Mouse (Mus musculus) stomach, postnatal 0 days (tissue): ENCODE data around the gene Tfeb. TPM values are rescaled to one million over a fixed set of nuclear protein-coding genes. Genes with fewer than 3 reads are reported as not detected.
A peak's percentile ranks its signal among the peaks of the same experiment; 100 is the strongest.

Experiments
- ATAC-seq: fragments of 200-750 bp; cut with Nextera tagmentation; 2 replicates; pipeline ENCODE4 v1.8.0; 2017; ENCODE audit not compliant: low FRiP score, low TSS enrichment
- DNase-seq: peaks from one replicate; pipeline ENCODE4 v3.0.0-alpha.2; 2016; ENCODE audit warnings: low spot score
- H3K27ac ChIP-seq: fragments of 300-500 bp; sonication (generic); replicated peaks from 2 replicates; pipeline ENCODE4 v1.5.1; 2014; ENCODE audit warnings: mild to moderate bottlenecking, control low read depth
- H3K27me3 ChIP-seq: fragments of 300-500 bp; sonication (generic); 2 replicates; pipeline ENCODE4 v1.6.1; 2014; ENCODE audit warnings: low read length; ENCODE audit not compliant: control insufficient read depth, insufficient read depth
- H3K36me3 ChIP-seq: fragments of 300-500 bp; sonication (generic); 2 replicates; pipeline ENCODE4 v1.6.1; 2014; ENCODE audit warnings: low read length, mixed read lengths; ENCODE audit not compliant: control insufficient read depth, insufficient read depth
- H3K4me1 ChIP-seq: fragments of 300-500 bp; sonication (generic); replicated peaks from 2 replicates; pipeline ENCODE4 v1.6.1; 2014; ENCODE audit warnings: antibody characterized with exemption; ENCODE audit not compliant: control insufficient read depth, insufficient read depth
- H3K4me2 ChIP-seq: fragments of 300-500 bp; sonication (generic); replicated peaks from 2 replicates; pipeline ENCODE4 v1.6.1; 2014; ENCODE audit warnings: low read depth, mild to moderate bottlenecking, control low read depth, moderate library complexity
- H3K4me3 ChIP-seq: fragments of 300-500 bp; sonication (generic); 2 replicates; pipeline ENCODE4 v1.5.1; 2014; ENCODE audit warnings: low read depth, low read length, control low read depth
- H3K9ac ChIP-seq: fragments of 300-500 bp; sonication (generic); 2 replicates; pipeline ENCODE4 v1.6.1; 2014; ENCODE audit warnings: mild to moderate bottlenecking, low read length, control low read depth, mixed read lengths
- H3K9me3 ChIP-seq: fragments of 300-500 bp; sonication (generic); 2 replicates; pipeline ENCODE4 v1.6.1; 2016; ENCODE audit warnings: low read length; ENCODE audit not compliant: control insufficient read depth
- CTCF ChIP-seq: IDR thresholded peaks from 2 replicates; pipeline ENCODE4 v1.5.1; 2016; ENCODE audit warnings: antibody characterized with exemption, low read depth, mild to moderate bottlenecking, moderate library complexity
- EP300 ChIP-seq: optimal IDR thresholded peaks from 2 replicates; pipeline ENCODE3; 2016; ENCODE audit warnings: antibody characterized with exemption
- WGBS: fragments of 180-500 bp; shearing (Covaris S2); extraction: QIAGEN DNeasy Blood & Tissue Kit; methylation state at CpG from one replicate; pipeline ENCODE4 v1.1.7; 2014; 5-methylcytosine and 5-hydroxymethylcytosine counted together
- polyA plus RNA-seq: library from polyadenylated mRNA; unstranded; fragments of >200 nt; fragmentation: Nextera tagmentation; extraction: Ambion mirVana; gene quantifications from 2 replicates; pipeline ENCODE4 v1.2.1, GENCODE M21; 2015

Tfeb gene
- polyA plus RNA-seq, 1 experiment from 2014 or later, result 10.4 TPM

DNA sequence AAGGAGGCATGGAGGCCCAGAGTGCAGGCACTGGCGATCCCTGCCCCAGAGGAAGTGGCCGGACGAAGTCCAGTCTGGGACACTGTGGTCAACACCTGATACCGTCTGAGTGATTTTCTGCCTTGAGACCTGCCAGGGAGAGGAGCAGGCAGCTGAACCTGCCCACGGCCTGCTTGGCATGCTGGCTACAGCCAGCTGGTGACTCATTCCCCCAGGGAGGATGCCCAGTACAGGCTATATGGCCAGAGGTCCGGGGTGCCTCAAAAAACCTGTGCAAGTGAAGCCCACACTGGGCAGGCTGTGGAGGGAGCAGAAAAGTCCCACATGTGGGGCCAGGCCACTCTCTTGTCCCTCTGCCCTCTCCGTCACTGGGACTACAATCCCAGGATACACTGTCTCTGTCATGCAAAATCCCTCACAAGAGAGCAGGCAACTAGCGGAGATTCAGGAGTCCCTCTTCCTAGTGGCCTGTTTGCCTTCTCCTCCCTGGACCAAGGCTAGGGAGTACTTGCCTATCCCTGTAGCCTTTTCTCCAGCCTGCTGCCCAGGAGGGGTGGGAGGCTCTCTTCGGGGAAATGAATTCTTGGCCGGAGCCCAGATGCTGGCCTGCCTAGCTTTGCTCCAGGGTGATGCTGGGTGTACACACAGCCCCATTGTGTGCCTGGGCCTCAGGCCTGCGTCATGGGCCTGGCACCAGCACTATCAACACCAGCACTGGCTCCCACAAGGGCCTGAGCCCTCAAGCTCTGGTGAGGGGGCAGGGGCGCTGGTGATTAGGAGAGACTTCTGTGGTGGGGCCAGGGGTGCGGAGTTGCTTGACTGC is 25.9 kb downstream of the Tfeb start:
- H3K9me3 ChIP-seq, result no peaks in the 10 kb centered on the region
- H3K27me3 ChIP-seq, result no peaks in the 10 kb centered on the region
- WGBS, result 54% methylated on average over 13 of the region's 13 CpGs
- 0 out of 2 replicates have a peak overlapping the region, but pooled peaks have one; percentile 3 for H3K4me2 ChIP-seq
- peak overlapping the region; percentile 49 for H3K9ac ChIP-seq
- DNase-seq, result peak; percentile 92
- peak overlapping the region; percentile 89 for H3K27ac ChIP-seq
- no peak overlapping the region for H3K4me3 ChIP-seq
- peaks cover 11% of the 10 kb centered on the region for H3K4me1 ChIP-seq
- peak; percentile 90 for ATAC-seq
- TF ChIP-seq CTCF (no peak), EP300 (no peak)
- no peaks in the 10 kb centered on the region for H3K36me3 ChIP-seq

DNA sequence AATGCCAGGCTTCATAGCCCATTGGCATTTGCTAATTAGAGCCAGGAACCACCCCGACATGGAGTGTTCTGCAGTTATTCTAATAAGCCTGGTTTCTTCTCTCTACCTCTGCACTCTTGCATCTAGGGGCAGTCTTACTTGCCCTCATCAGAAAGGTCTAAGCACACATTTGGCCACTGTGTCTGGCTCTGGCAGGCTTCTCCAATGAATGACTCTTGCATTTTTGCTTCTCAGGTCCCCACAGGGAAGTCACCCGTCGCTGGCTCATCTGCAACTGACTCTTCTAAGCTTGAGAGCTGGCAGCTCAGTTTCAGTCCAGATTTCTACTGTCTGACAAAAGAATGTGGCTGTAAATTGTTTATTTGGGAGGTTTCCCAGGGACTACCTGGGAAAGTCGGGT is 29.2 kb downstream of the Tfeb start:
- H3K4me3 ChIP-seq, result no peak overlapping the region
- H3K27me3 ChIP-seq, result no peaks in the 10 kb centered on the region
- no peak overlapping the region for H3K9ac ChIP-seq
- H3K9me3 ChIP-seq, result no peaks in the 10 kb centered on the region
- no peak overlapping the region for H3K4me2 ChIP-seq
- no peak overlapping the region for H3K27ac ChIP-seq
- no peaks in the 10 kb centered on the region for H3K36me3 ChIP-seq
- TF ChIP-seq EP300, result no peak
- no peak for TF ChIP-seq CTCF
- H3K4me1 ChIP-seq, result peaks cover 11% of the 10 kb centered on the region
- 74% methylated on average over 4 of the region's 4 CpGs for WGBS
- no peak for DNase-seq
- no peak for ATAC-seq

DNA sequence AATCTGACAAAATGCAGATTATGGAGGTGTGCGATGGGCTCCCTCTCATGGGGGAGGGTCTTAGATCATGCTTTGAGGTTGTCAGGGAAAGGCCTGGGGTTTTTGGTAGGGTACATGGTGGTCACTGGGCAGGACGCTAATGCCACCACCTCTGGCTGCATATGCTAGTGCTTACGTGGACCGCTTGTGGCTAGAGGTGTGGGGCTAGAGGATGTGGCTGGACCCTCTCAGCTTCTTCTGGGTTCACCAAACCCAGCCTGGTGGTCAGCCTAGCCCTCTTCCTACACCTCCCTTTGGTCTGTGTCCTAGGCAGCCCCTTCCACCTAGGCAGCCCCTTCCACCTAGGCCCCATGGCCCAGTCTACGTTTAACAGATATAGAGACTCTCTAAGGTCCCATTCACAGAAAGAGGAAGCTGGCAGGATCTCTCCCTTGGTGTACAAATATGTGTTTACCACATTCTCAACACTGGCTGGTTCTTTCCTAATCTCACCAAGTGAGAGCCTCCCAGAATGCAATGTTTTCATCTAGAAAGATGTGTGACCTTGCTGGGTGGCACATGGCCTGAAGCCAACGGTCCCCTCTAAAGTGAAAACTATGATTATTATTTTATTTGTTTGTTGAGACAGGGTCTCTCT is 29.7 kb downstream of the Tfeb start:
- Histone ChIP-seq H3K4me1 (peaks cover 11% of the 10 kb centered on the region), H3K4me2 (no peak overlapping the region), H3K9ac (no peak overlapping the region), H3K27me3 (no peaks in the 10 kb centered on the region), H3K36me3 (no peaks in the 10 kb centered on the region), H3K4me3 (no peak overlapping the region), H3K9me3 (no peaks in the 10 kb centered on the region), H3K27ac (no peak overlapping the region)
- ATAC-seq, result no peak
- no peak for DNase-seq
- WGBS, result 88% methylated on average over 6 of the region's 6 CpGs
- TF ChIP-seq CTCF, result no peak
- no peak for TF ChIP-seq EP300

DNA sequence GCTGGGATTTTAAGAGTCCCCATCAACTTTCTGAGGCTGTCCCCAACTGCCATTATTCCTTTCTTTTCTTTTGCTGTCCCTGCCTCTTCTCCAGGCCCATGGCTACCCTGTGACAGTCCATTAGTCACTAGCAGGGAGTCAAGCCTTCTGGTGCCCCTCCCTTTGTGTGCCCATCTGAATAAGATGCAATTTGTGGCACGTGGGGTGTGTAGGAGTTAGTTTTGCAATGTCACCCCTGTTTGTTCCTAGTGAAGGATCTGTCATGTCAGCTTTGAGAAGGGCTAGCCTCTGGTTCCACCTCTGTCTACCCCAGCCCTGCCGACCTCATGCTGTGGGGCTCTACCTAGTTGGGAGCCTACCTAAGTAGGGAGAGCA is 30.2 kb downstream of the Tfeb start:
- Histone ChIP-seq H3K4me2 (no peak overlapping the region), H3K27me3 (no peaks in the 10 kb centered on the region), H3K4me1 (peaks cover 11% of the 10 kb centered on the region), H3K9ac (no peak overlapping the region), H3K36me3 (no peaks in the 10 kb centered on the region), H3K4me3 (no peak overlapping the region), H3K9me3 (no peaks in the 10 kb centered on the region), H3K27ac (no peak overlapping the region)
- ATAC-seq (no peak), DNase-seq (no peak)
- TF ChIP-seq CTCF (no peak), EP300 (no peak)
- WGBS, result 56% methylated on average over 2 of the region's 2 CpGs

- H3K9ac ChIP-seq, result no peak overlapping the region
- TF ChIP-seq CTCF (no peak), EP300 (no peak)
- no peak overlapping the region for H3K27ac ChIP-seq
- H3K4me3 ChIP-seq, result no peak overlapping the region
- DNase-seq, result peak; percentile 62
- no peak for ATAC-seq
- no peaks in the 10 kb centered on the region for H3K9me3 ChIP-seq
- H3K4me1 ChIP-seq, result peaks cover 11% of the 10 kb centered on the region
- H3K4me2 ChIP-seq, result no peak overlapping the region
- H3K36me3 ChIP-seq, result no peaks in the 10 kb centered on the region
- H3K27me3 ChIP-seq, result no peaks in the 10 kb centered on the region
- WGBS, result 39% methylated on average over 17 of the region's 17 CpGs
Observed at GRCm38 (mm10) chr17:47767456-47768141, 30.8 kb downstream of the Tfeb start.
